Mouse (Mus musculus) lung, embryonic 16.5 days (tissue): Measurements from ENCODE around the gene Olfr796. TPM values are rescaled to one million over a fixed set of nuclear protein-coding genes. Genes with fewer than 3 reads are reported as not detected.

Source experiments
- microRNA-seq: library from miRNA; unstranded; fragments of <30 nt; microRNA quantifications from one replicate; pipeline ENCODE4, GENCODE M21; 2016
- polyA plus RNA-seq: library from polyadenylated mRNA; unstranded; fragments of >200 nt; fragmentation: Nextera tagmentation; extraction: Ambion mirVana; gene quantifications from 2 replicates; pipeline ENCODE4 v1.2.1, GENCODE M21; 2015

Olfr796 gene
- polyA plus RNA-seq, 1 experiment from 2014 or later, result not detected

Small RNA genes lying within 50 kb of the gene (microRNA-seq; reads per million reads assigned to microRNA genes)
- gene Gm23252, result not detected

Other genes with a start within 250 kb of the Olfr796 start
- 0.05 and 0.06 TPM in 2 replicates for gene Olfr784, start 228.5 kb downstream of the Olfr796 start, polyA plus RNA-seq
- not detected in 2 replicates for gene Olfr785, start 207.1 kb downstream of the Olfr796 start, polyA plus RNA-seq
- not detected in 2 replicates for gene Olfr786, start 185.3 kb downstream of the Olfr796 start, polyA plus RNA-seq
- gene Olfr787, start 150.7 kb downstream of the Olfr796 start, polyA plus RNA-seq, result not detected in 2 replicates
- not detected in 2 replicates for gene Olfr788, start 141.6 kb downstream of the Olfr796 start, polyA plus RNA-seq
- not detected in 2 replicates for gene Olfr789, start 127.8 kb downstream of the Olfr796 start, polyA plus RNA-seq
- not detected in 2 replicates for gene Olfr790, start 114.1 kb downstream of the Olfr796 start, polyA plus RNA-seq
- not detected in 2 replicates for gene Olfr791, start 90.8 kb downstream of the Olfr796 start, polyA plus RNA-seq
- gene Olfr792, start 73.4 kb downstream of the Olfr796 start, polyA plus RNA-seq, result not detected in 2 replicates
- gene Olfr794, start 44.9 kb downstream of the Olfr796 start, polyA plus RNA-seq, result not detected in 2 replicates
- not detected in 2 replicates for gene Olfr798, start 15.4 kb upstream of the Olfr796 start, polyA plus RNA-seq
- gene Olfr799, start 24.9 kb upstream of the Olfr796 start, polyA plus RNA-seq, result not detected in 2 replicates
- gene Olfr800, start 45.1 kb upstream of the Olfr796 start, polyA plus RNA-seq, result not detected in 2 replicates
- gene Olfr801, start 61.3 kb upstream of the Olfr796 start, polyA plus RNA-seq, result not detected in 2 replicates
- gene Olfr802, start 75.6 kb upstream of the Olfr796 start, polyA plus RNA-seq, result not detected in 2 replicates
- not detected in 2 replicates for gene Olfr803, start 81.7 kb upstream of the Olfr796 start, polyA plus RNA-seq
- not detected in 2 replicates for gene Olfr804, start 90.6 kb upstream of the Olfr796 start, polyA plus RNA-seq
- gene Olfr805, start 116.8 kb upstream of the Olfr796 start, polyA plus RNA-seq, result not detected in 2 replicates
- not detected in 2 replicates for gene Olfr806, start 129.4 kb upstream of the Olfr796 start, polyA plus RNA-seq
- not detected in 2 replicates for gene Olfr807, start 145.2 kb upstream of the Olfr796 start, polyA plus RNA-seq
- gene Olfr808, start 152.9 kb upstream of the Olfr796 start, polyA plus RNA-seq, result not detected in 2 replicates
- not detected in 2 replicates for gene Olfr809, start 162.1 kb upstream of the Olfr796 start, polyA plus RNA-seq
- gene Olfr810, start 182.3 kb upstream of the Olfr796 start, polyA plus RNA-seq, result not detected in 2 replicates
- gene Olfr811, start 191.8 kb upstream of the Olfr796 start, polyA plus RNA-seq, result not detected in 2 replicates
- gene Olfr812, start 233.5 kb upstream of the Olfr796 start, polyA plus RNA-seq, result not detected in 2 replicates
- gene Olfr813, start 242.8 kb upstream of the Olfr796 start, polyA plus RNA-seq, result not detected in 2 replicates